ENCODE assay signal across 43 mouse cellular contexts in genomic region chr4:62150811-62151210, GRCm38 (mm10). TPM values are rescaled to one million over a fixed set of nuclear protein-coding genes. Genes with fewer than 3 reads are reported as not detected.
"Had no signal": no experiment of that assay in that cellular context is flagged by ENCODE, and none has a peak within 500 bp of the region (broad histone marks: within the 10 kb centered on the region; RNA-seq: fewer than 3 reads in every experiment).

Gene Mup21, minus strand, starts transcription at chr4:62150863.

- H3K27me3 ChIP-seq: heart, embryonic 12.5 days; hindbrain, embryonic 12.5 days; intestine, embryonic 15.5 days; kidney, embryonic 15.5 days; limb, embryonic 13.5 days; limb, embryonic 15.5 days; liver, embryonic 13.5 days; liver, embryonic 15.5 days had no signal

- H3K4me2 ChIP-seq: heart, embryonic 12.5 days; hindbrain, embryonic 12.5 days; hindbrain, embryonic 14.5 days; intestine, embryonic 15.5 days; kidney, embryonic 15.5 days; limb, embryonic 13.5 days; limb, embryonic 15.5 days; liver, embryonic 13.5 days; liver, embryonic 15.5 days had no signal

- ATAC-seq: hindbrain, embryonic 16.5 days; inflammation-experienced regulatory T-cells, adult 6 months; intestine, embryonic 15.5 days; intestine, postnatal 0 days had no signal

- H3K36me3 ChIP-seq: heart, embryonic 10.5 days; heart, embryonic 12.5 days; hindbrain, embryonic 10.5 days; hindbrain, embryonic 12.5 days; intestine, embryonic 15.5 days; kidney, embryonic 15.5 days; limb, embryonic 13.5 days; limb, embryonic 15.5 days; liver, embryonic 13.5 days; liver, embryonic 15.5 days had no signal

- H3K27ac ChIP-seq: gastrocnemius, adult 2 months; heart, embryonic 10.5 days; hindbrain, embryonic 10.5 days; hindbrain, embryonic 12.5 days; hindbrain, embryonic 14.5 days; intestine, embryonic 15.5 days; kidney, embryonic 15.5 days; kidney, postnatal 0 days; limb, embryonic 13.5 days; limb, embryonic 15.5 days; liver, embryonic 13.5 days; liver, embryonic 15.5 days had no signal

- H3K4me3 ChIP-seq: gastrocnemius, adult 2 months; heart, embryonic 10.5 days; heart, embryonic 12.5 days; hindbrain, embryonic 10.5 days; hindbrain, embryonic 12.5 days; intestine, embryonic 15.5 days; kidney, embryonic 15.5 days; limb, embryonic 13.5 days; limb, embryonic 15.5 days; liver, embryonic 13.5 days; liver, embryonic 15.5 days had no signal

- H3K9me3 ChIP-seq: heart, embryonic 10.5 days; hindbrain, embryonic 12.5 days; intestine, embryonic 15.5 days; kidney, embryonic 15.5 days; limb, embryonic 15.5 days; liver, embryonic 15.5 days had no signal

- H3K9ac ChIP-seq: heart, embryonic 12.5 days; hindbrain, embryonic 12.5 days; hindbrain, embryonic 14.5 days; intestine, embryonic 15.5 days; kidney, embryonic 15.5 days; limb, embryonic 13.5 days; limb, embryonic 15.5 days; liver, embryonic 13.5 days; liver, embryonic 15.5 days had no signal

- H3K4me1 ChIP-seq: heart, embryonic 10.5 days; heart, embryonic 12.5 days; hindbrain, embryonic 10.5 days; hindbrain, embryonic 12.5 days; intestine, embryonic 15.5 days; kidney, embryonic 15.5 days; limb, embryonic 13.5 days; limb, embryonic 15.5 days; liver, embryonic 13.5 days; liver, embryonic 15.5 days had no signal

- DNase-seq: gastrocnemius, adult 2 months; gastrocnemius, postnatal 10 days; gastrocnemius, postnatal 25 days; heart, postnatal 10 days; heart, postnatal 4 days; kidney, adult 18-20 months; kidney, adult 8-10 months; kidney, postnatal 14 days; kidney, postnatal 36 days; layer of hippocampus, adult 9-11 months; layer of hippocampus, postnatal 36 days; left cerebral cortex, postnatal 4 days; liver, embryonic 13.5 days had no signal

RNA-seq across cellular contexts. Expression of gene Mup21, which starts in this region (rescaled TPM):
- total RNA-seq: gastrocnemius, adult 2 months; gastrocnemius, postnatal 10 days; gastrocnemius, postnatal 25 days; gastrocnemius, postnatal 4 days; heart, adult 18-20 months; heart, adult 8-10 months; heart, postnatal 10 days; heart, postnatal 25 days; heart, postnatal 4 days; layer of hippocampus, adult 18-20 months; layer of hippocampus, adult 8-10 months; layer of hippocampus, postnatal 14 days; layer of hippocampus, postnatal 36 days; left cerebral cortex, adult 18-20 months; left cerebral cortex, adult 8-10 months; left cerebral cortex, postnatal 10 days; left cerebral cortex, postnatal 25 days; left cerebral cortex, postnatal 4 days had no signal
- polyA plus RNA-seq: frontal cortex, adult 2 months; heart, embryonic 10.5 days; heart, embryonic 12.5 days; heart, embryonic 14.5 days; heart, embryonic 16.5 days; hindbrain, embryonic 10.5 days; hindbrain, embryonic 12.5 days; hindbrain, embryonic 14.5 days; hindbrain, embryonic 16.5 days; inflammation-experienced regulatory T-cells, adult 6 months; intestine, embryonic 15.5 days; intestine, postnatal 0 days; kidney, embryonic 15.5 days; kidney, postnatal 0 days; large intestine, adult 2 months; limb, embryonic 11.5 days; limb, embryonic 13.5 days; limb, embryonic 15.5 days; liver, embryonic 13.5 days; liver, embryonic 15.5 days had no signal
